13 mouse cellular contexts compared by ENCODE assay signal in genomic region chr6:126034403-126034724, GRCm38 (mm10).
DNase-seq lines count a peak whose midpoint lies in the region; ATAC-seq lines count a peak whose summit lies in the region.
"Had no signal": no experiment of that assay in that cellular context is flagged by ENCODE, and none has a peak within 500 bp of the region (broad histone marks: within the 10 kb centered on the region; RNA-seq: fewer than 3 reads in every experiment).

No protein-coding gene starts in this region.

- peak; percentile 55; the same call in 1 of the 2 replicates for ATAC-seq in kidney, embryonic 14.5 days (ENCODE audit: low FRiP score, low TSS enrichment)
- peak; percentile 59; the same call in 1 of the 2 replicates for ATAC-seq in neural tube, embryonic 13.5 days (ENCODE audit: low read depth)
- ATAC-seq in intestine, embryonic 14.5 days (replicated peaks; ENCODE audit: low FRiP score, low TSS enrichment, low read depth): peak; percentile 62; the same call in 1 of the 2 replicates
- peak; percentile 68 for ATAC-seq in stomach, embryonic 16.5 days (ENCODE audit: insufficient read depth, low FRiP score)

- H3K27ac ChIP-seq in kidney, embryonic 14.5 days (ENCODE audit: low read depth, low read length): peak overlapping the region; percentile 30; the same call in 1 of the 2 replicates
- 0 out of 2 replicates have a peak overlapping the region, but pooled peaks have one; percentile 28 for H3K27ac ChIP-seq in neural tube, embryonic 13.5 days (replicated peaks)
- H3K27ac ChIP-seq in intestine, embryonic 14.5 days (ENCODE audit: low read depth): peak overlapping the region; percentile 47; the same call in 1 of the 2 replicates
- H3K27ac ChIP-seq in stomach, embryonic 16.5 days (ENCODE audit: low read length): 0 out of 2 replicates have a peak overlapping the region, but pooled peaks have one; percentile 6
- H3K27ac ChIP-seq: neural tube, embryonic 12.5 days had no signal

- H3K36me3 ChIP-seq in kidney, embryonic 14.5 days (ENCODE audit: control insufficient read depth, insufficient read depth, low read length): no peaks in the 10 kb centered on the region
- H3K36me3 ChIP-seq in neural tube, embryonic 13.5 days: no peaks in the 10 kb centered on the region
- H3K36me3 ChIP-seq in intestine, embryonic 14.5 days (ENCODE audit: control insufficient read depth, insufficient read depth, low read length): no peaks in the 10 kb centered on the region
- no peaks in the 10 kb centered on the region for H3K36me3 ChIP-seq in stomach, embryonic 16.5 days (ENCODE audit: control insufficient read depth, insufficient read depth, low read length)
- H3K36me3 ChIP-seq: neural tube, embryonic 12.5 days had no signal

- no peaks in the 10 kb centered on the region for H3K27me3 ChIP-seq in kidney, embryonic 14.5 days (ENCODE audit: control insufficient read depth, insufficient read depth, low read length)
- H3K27me3 ChIP-seq in neural tube, embryonic 13.5 days: no peaks in the 10 kb centered on the region
- H3K27me3 ChIP-seq in intestine, embryonic 14.5 days (replicated peaks; ENCODE audit: control insufficient read depth, insufficient read depth, low read length): no peaks in the 10 kb centered on the region
- H3K27me3 ChIP-seq in stomach, embryonic 16.5 days (ENCODE audit: control insufficient read depth, insufficient read depth, low read length): no peaks in the 10 kb centered on the region
- H3K27me3 ChIP-seq: neural tube, embryonic 12.5 days had no signal

- H3K9ac ChIP-seq in kidney, embryonic 14.5 days (ENCODE audit: low read depth, low read length): no peak overlapping the region
- H3K9ac ChIP-seq in neural tube, embryonic 13.5 days: no peak overlapping the region
- H3K9ac ChIP-seq in intestine, embryonic 14.5 days (ENCODE audit: low read length): 0 out of 2 replicates have a peak overlapping the region, but pooled peaks have one; percentile 10
- H3K9ac ChIP-seq in stomach, embryonic 16.5 days (ENCODE audit: low read length): no peak overlapping the region
- H3K9ac ChIP-seq: neural tube, embryonic 12.5 days had no signal

- 24% methylated on average over 2 of the region's 2 CpGs for WGBS in kidney, embryonic 14.5 days
- 29% methylated on average over 2 of the region's 2 CpGs for WGBS in neural tube, embryonic 13.5 days
- 26% methylated on average over 2 of the region's 2 CpGs for WGBS in intestine, embryonic 14.5 days
- 29% methylated on average over 2 of the region's 2 CpGs for WGBS in stomach, embryonic 16.5 days

- H3K4me1 ChIP-seq in kidney, embryonic 14.5 days (ENCODE audit: control insufficient read depth, insufficient read depth, low read length): peaks cover 6% of the 10 kb centered on the region; the same call in 1 of the 2 replicates
- H3K4me1 ChIP-seq in neural tube, embryonic 13.5 days (replicated peaks): peaks cover 5% of the 10 kb centered on the region; the same call in 1 of the 2 replicates
- H3K4me1 ChIP-seq in intestine, embryonic 14.5 days (replicated peaks; ENCODE audit: control insufficient read depth, insufficient read depth, low read length): peaks cover 10% of the 10 kb centered on the region; the same call in 1 of the 2 replicates
- H3K4me1 ChIP-seq in stomach, embryonic 16.5 days (ENCODE audit: control insufficient read depth, insufficient read depth, low read length): peaks cover 5% of the 10 kb centered on the region; the same call in 1 of the 2 replicates
- H3K4me1 ChIP-seq: neural tube, embryonic 12.5 days had no signal

- no peaks in the 10 kb centered on the region for H3K9me3 ChIP-seq in kidney, embryonic 14.5 days (ENCODE audit: control insufficient read depth, low read length)
- no peaks in the 10 kb centered on the region for H3K9me3 ChIP-seq in neural tube, embryonic 13.5 days
- H3K9me3 ChIP-seq in intestine, embryonic 14.5 days (ENCODE audit: control insufficient read depth, low read length): no peaks in the 10 kb centered on the region
- no peaks in the 10 kb centered on the region for H3K9me3 ChIP-seq in stomach, embryonic 16.5 days (replicated peaks; ENCODE audit: control insufficient read depth, low read length)
- H3K9me3 ChIP-seq: neural tube, embryonic 12.5 days had no signal

- H3K4me3 ChIP-seq in kidney, embryonic 14.5 days (ENCODE audit: low read length): no peak overlapping the region
- H3K4me3 ChIP-seq in neural tube, embryonic 13.5 days: no peak overlapping the region
- H3K4me3 ChIP-seq in intestine, embryonic 14.5 days (ENCODE audit: low read depth, low read length): no peak overlapping the region
- no peak overlapping the region for H3K4me3 ChIP-seq in stomach, embryonic 16.5 days (replicated peaks; ENCODE audit: low read length)
- H3K4me3 ChIP-seq: neural tube, embryonic 12.5 days had no signal

- no peak for DNase-seq in kidney, adult 8-10 months
- no peak for DNase-seq in neural tube, embryonic 10.5 days (ENCODE audit: extremely low spot score, low spot score)
- DNase-seq in intestine, embryonic 14.5 days (ENCODE audit: low spot score): no peak
- no peak for DNase-seq in cerebellum, postnatal 36 days
- no peak for DNase-seq in right cerebral cortex, adult 18-20 months
- DNase-seq: adrenal gland, postnatal 25 days; cerebellum, adult 9-11 months; kidney, adult 9 months; thymus, postnatal 36 days had no signal

- H3K4me2 ChIP-seq in kidney, embryonic 14.5 days (replicated peaks; ENCODE audit: low read depth, low read length): no peak overlapping the region
- H3K4me2 ChIP-seq in neural tube, embryonic 13.5 days: no peak overlapping the region
- peak overlapping the region; percentile 36 for H3K4me2 ChIP-seq in intestine, embryonic 14.5 days (ENCODE audit: low read length)
- H3K4me2 ChIP-seq in stomach, embryonic 16.5 days (ENCODE audit: low read depth, low read length): peak overlapping the region; percentile 35; the same call in 1 of the 2 replicates
- H3K4me2 ChIP-seq: neural tube, embryonic 12.5 days had no signal

Comparison
In these comparisons a context has a peak if more than half of its experiments do, and no peak if none do; other contexts are left out.
1. H3K4me2 ChIP-seq: peak in intestine, embryonic 14.5 days (single experiment) and stomach, embryonic 16.5 days (single experiment); none in kidney, embryonic 14.5 days (single experiment) and neural tube, embryonic 13.5 days (single experiment).
2. Peak in every context shown above with its lines, with median percentiles within 50 percentile points of each other: ATAC-seq and H3K27ac ChIP-seq.